Comparison of ENCODE assay signal across 29 mouse cellular contexts in the genomic region with DNA sequence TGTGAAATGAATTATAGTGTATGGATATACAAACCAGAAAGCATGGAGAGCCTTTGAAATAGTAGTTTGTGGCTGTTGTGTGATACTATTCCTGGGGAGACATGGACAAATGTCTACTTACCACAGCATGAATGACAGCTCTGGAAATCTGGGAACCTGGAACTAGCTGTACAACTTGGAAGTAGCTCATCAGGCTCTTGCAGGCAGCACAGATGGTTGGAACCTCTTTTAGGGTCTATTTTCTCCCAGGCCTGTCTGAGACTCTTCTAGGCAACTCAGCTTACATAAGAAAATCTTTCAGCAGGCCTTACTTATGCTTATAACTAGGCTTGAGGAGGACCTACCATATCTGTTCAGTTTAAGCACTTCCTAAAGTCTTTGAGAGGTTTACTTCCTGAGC. TPM values are rescaled to one million over a fixed set of nuclear protein-coding genes. Genes with fewer than 3 reads are reported as not detected.
A peak's percentile ranks its signal among the peaks of the same experiment; 100 is the strongest.
DNase-seq lines count a peak whose midpoint lies in the region; ATAC-seq lines count a peak whose summit lies in the region.
"Had no signal": no experiment of that assay in that cellular context is flagged by ENCODE, and none has a peak within 500 bp of the region (broad histone marks: within the 10 kb centered on the region; RNA-seq: fewer than 3 reads in every experiment).

No protein-coding gene starts in this region.

- H3K27me3 ChIP-seq in intestine, embryonic 14.5 days (replicated peaks; ENCODE audit: control insufficient read depth, insufficient read depth, low read length) = no peaks in the 10 kb centered on the region
- no peaks in the 10 kb centered on the region for H3K27me3 ChIP-seq in intestine, embryonic 16.5 days (replicated peaks; ENCODE audit: control insufficient read depth, insufficient read depth, low read length)
- H3K27me3 ChIP-seq in limb, embryonic 11.5 days (ENCODE audit: control insufficient read depth, insufficient read depth, low read length) = no peaks in the 10 kb centered on the region
- no peaks in the 10 kb centered on the region for H3K27me3 ChIP-seq in limb, embryonic 10.5 days (ENCODE audit: low read depth, poor library complexity, severe bottlenecking)
- H3K27me3 ChIP-seq: Patski had no signal

- H3K4me1 ChIP-seq in intestine, embryonic 14.5 days (replicated peaks; ENCODE audit: control insufficient read depth, insufficient read depth, low read length) = 0 out of 2 replicates have a peak, but pooled peaks cover 1% of the 10 kb centered on the region
- peaks cover 2% of the 10 kb centered on the region; the same call in 1 of the 2 replicates for H3K4me1 ChIP-seq in intestine, embryonic 16.5 days (ENCODE audit: control insufficient read depth, insufficient read depth, low read length)
- no peaks in the 10 kb centered on the region for H3K4me1 ChIP-seq in limb, embryonic 11.5 days (ENCODE audit: control insufficient read depth, insufficient read depth, low read length)
- H3K4me1 ChIP-seq in limb, embryonic 10.5 days = peaks cover 10% of the 10 kb centered on the region
- H3K4me1 ChIP-seq: embryonic facial prominence, embryonic 15.5 days had no signal

- no peak overlapping the region for H3K9ac ChIP-seq in intestine, embryonic 14.5 days (ENCODE audit: low read length)
- H3K9ac ChIP-seq in intestine, embryonic 16.5 days (ENCODE audit: low read depth, low read length) = no peak overlapping the region
- no peak overlapping the region for H3K9ac ChIP-seq in limb, embryonic 11.5 days (ENCODE audit: low read length)
- H3K9ac ChIP-seq: embryonic facial prominence, embryonic 13.5 days; embryonic facial prominence, embryonic 15.5 days; forebrain, embryonic 12.5 days had no signal

- peak; percentile 85 for ATAC-seq in frontal cortex, adult (ENCODE audit: low TSS enrichment)
- ATAC-seq in intestine, embryonic 14.5 days (replicated peaks; ENCODE audit: low FRiP score, low TSS enrichment, low read depth) = no peak
- ATAC-seq in intestine, embryonic 16.5 days = no peak
- ATAC-seq in limb, embryonic 11.5 days (ENCODE audit: insufficient number of reproducible peaks, low FRiP score, low TSS enrichment, low read depth) = no peak
- ATAC-seq: activated CD4-positive, CD25-positive, alpha-beta regulatory T cell, adult 4 months; CD4-positive, CD25-positive, alpha-beta regulatory T cell, adult 4 months; forebrain, embryonic 14.5 days; Patski had no signal

- no peak for DNase-seq in frontal cortex, adult 2 months (ENCODE audit: extremely low spot score in 1 of 2, low spot score in 1 of 2)
- peak; percentile 36 for DNase-seq in intestine, embryonic 14.5 days (ENCODE audit: low spot score)
- peak; percentile 7 for DNase-seq in limb, embryonic 11.5 days (ENCODE audit: low spot score)
- DNase-seq in limb, embryonic 10.5 days (ENCODE audit: low spot score) = no peak
- DNase-seq in thymus, postnatal 0 days (ENCODE audit: low spot score) = no peak
- DNase-seq: adrenal gland, adult 8-10 months; adrenal gland, postnatal 14 days; adrenal gland, postnatal 36 days; B cell, adult 2 months; cerebellum, adult 11 months; cerebellum, adult 18-20 months; cerebellum, adult 8-10 months; cerebellum, adult 9-11 months; cerebellum, postnatal 14 days; cerebellum, postnatal 36 days; embryo, embryonic 11 days had no signal

- no peak overlapping the region for H3K27ac ChIP-seq in intestine, embryonic 14.5 days (ENCODE audit: low read depth)
- H3K27ac ChIP-seq in intestine, embryonic 16.5 days (ENCODE audit: low read length) = no peak overlapping the region
- H3K27ac ChIP-seq in limb, embryonic 11.5 days (replicated peaks; ENCODE audit: low read depth, low read length) = no peak overlapping the region
- H3K27ac ChIP-seq in limb, embryonic 10.5 days = no peak overlapping the region
- H3K27ac ChIP-seq: embryonic facial prominence, embryonic 13.5 days; embryonic facial prominence, embryonic 15.5 days; forebrain, embryonic 10.5 days; forebrain, embryonic 12.5 days had no signal

- H3K9me3 ChIP-seq in intestine, embryonic 14.5 days (ENCODE audit: control insufficient read depth, low read length) = no peaks in the 10 kb centered on the region
- H3K9me3 ChIP-seq in intestine, embryonic 16.5 days (ENCODE audit: control insufficient read depth, low read length) = no peaks in the 10 kb centered on the region
- no peaks in the 10 kb centered on the region for H3K9me3 ChIP-seq in limb, embryonic 11.5 days (ENCODE audit: control insufficient read depth, low read length)
- no peaks in the 10 kb centered on the region for H3K9me3 ChIP-seq in limb, embryonic 10.5 days (replicated peaks)
- H3K9me3 ChIP-seq: embryonic facial prominence, embryonic 13.5 days; embryonic facial prominence, embryonic 15.5 days; forebrain, embryonic 10.5 days; forebrain, embryonic 12.5 days; G1E had no signal

- no peak overlapping the region for H3K4me2 ChIP-seq in intestine, embryonic 14.5 days (ENCODE audit: low read length)
- no peak overlapping the region for H3K4me2 ChIP-seq in intestine, embryonic 16.5 days (ENCODE audit: low read depth, low read length)
- H3K4me2 ChIP-seq in limb, embryonic 11.5 days (ENCODE audit: low read depth, severe bottlenecking) = no peak overlapping the region
- H3K4me2 ChIP-seq: embryonic facial prominence, embryonic 13.5 days; embryonic facial prominence, embryonic 15.5 days; forebrain, embryonic 12.5 days had no signal

- no peaks in the 10 kb centered on the region for H3K36me3 ChIP-seq in intestine, embryonic 14.5 days (ENCODE audit: control insufficient read depth, insufficient read depth, low read length)
- H3K36me3 ChIP-seq in intestine, embryonic 16.5 days (ENCODE audit: control insufficient read depth, insufficient read depth, low read length) = no peaks in the 10 kb centered on the region
- no peaks in the 10 kb centered on the region for H3K36me3 ChIP-seq in limb, embryonic 11.5 days (ENCODE audit: control insufficient read depth, insufficient read depth, low read length)
- no peaks in the 10 kb centered on the region for H3K36me3 ChIP-seq in limb, embryonic 10.5 days
- H3K36me3 ChIP-seq: embryonic facial prominence, embryonic 13.5 days; embryonic facial prominence, embryonic 15.5 days; forebrain, embryonic 10.5 days; forebrain, embryonic 12.5 days; G1E had no signal

- no peak overlapping the region for H3K4me3 ChIP-seq in intestine, embryonic 14.5 days (ENCODE audit: low read depth, low read length)
- H3K4me3 ChIP-seq in intestine, embryonic 16.5 days (ENCODE audit: low read length) = no peak overlapping the region
- no peak overlapping the region for H3K4me3 ChIP-seq in limb, embryonic 11.5 days (ENCODE audit: low read depth, low read length)
- H3K4me3 ChIP-seq in limb, embryonic 10.5 days = no peak overlapping the region
- H3K4me3 ChIP-seq: embryonic facial prominence, embryonic 13.5 days; embryonic facial prominence, embryonic 15.5 days; erythroblast, embryonic 14.5 days; forebrain, embryonic 10.5 days; forebrain, embryonic 12.5 days had no signal

RNA-seq across cellular contexts. Expression of a gene that starts 21.5 kb away (rescaled TPM):
- 2.2 and 2.6 TPM in 2 replicates for polyA plus RNA-seq in frontal cortex, adult 2 months (2012; rRNA removed)
- 9.8 and 13.8 TPM in 2 replicates for polyA plus RNA-seq in intestine, embryonic 14.5 days (2014; fragmentation: Nextera tagmentation; extraction: Ambion mirVana)
- polyA plus RNA-seq in intestine, embryonic 16.5 days (2015; fragmentation: Nextera tagmentation; extraction: Ambion mirVana) = 4.4 and 4.7 TPM in 2 replicates
- polyA plus RNA-seq in limb, embryonic 11.5 days (2014; fragmentation: Nextera tagmentation; extraction: Ambion mirVana) = 26.9 and 28.8 TPM in 2 replicates
- polyA plus RNA-seq in limb, embryonic 10.5 days (2016; fragmentation: Nextera tagmentation; extraction: Ambion mirVana) = 22.4 and 27.0 TPM in 2 replicates
- 3.7 and 4.4 TPM in 2 replicates for polyA plus RNA-seq in thymus, postnatal 0 days (2015; fragmentation: Nextera tagmentation; extraction: Ambion mirVana)
- polyA plus RNA-seq: activated CD4-positive, CD25-positive, alpha-beta regulatory T cell, adult 4 months; erythroblast, embryonic 14.5 days had no signal

RNA-seq across cellular contexts. Expression of a gene that starts 57.6 kb away (rescaled TPM):
- not detected in 2 replicates for polyA plus RNA-seq in frontal cortex, adult 2 months (2012; rRNA removed)
- polyA plus RNA-seq in intestine, embryonic 14.5 days (2014; fragmentation: Nextera tagmentation; extraction: Ambion mirVana) = not detected in 2 replicates
- polyA plus RNA-seq in intestine, embryonic 16.5 days (2015; fragmentation: Nextera tagmentation; extraction: Ambion mirVana) = 0.10 TPM in 1 of 2 replicates, not detected in the other
- 0.31 and 0.38 TPM in 2 replicates for polyA plus RNA-seq in limb, embryonic 11.5 days (2014; fragmentation: Nextera tagmentation; extraction: Ambion mirVana)
- polyA plus RNA-seq in limb, embryonic 10.5 days (2016; fragmentation: Nextera tagmentation; extraction: Ambion mirVana) = 0.14 and 0.28 TPM in 2 replicates
- 0.14 and 0.18 TPM in 2 replicates for polyA plus RNA-seq in thymus, postnatal 0 days (2015; fragmentation: Nextera tagmentation; extraction: Ambion mirVana)
- polyA plus RNA-seq: activated CD4-positive, CD25-positive, alpha-beta regulatory T cell, adult 4 months; CD4-positive, CD25-positive, alpha-beta regulatory T cell, adult 4 months; embryonic facial prominence, embryonic 11.5 days; erythroblast, embryonic 14.5 days; forebrain, embryonic 12.5 days; G1E; Patski had no signal

Comparison
In these comparisons a context has a peak if more than half of its experiments do, and no peak if none do; other contexts are left out.
1. DNase-seq: peak in intestine, embryonic 14.5 days (single experiment) and limb, embryonic 11.5 days (single experiment); none in frontal cortex, adult 2 months (0 of 2), limb, embryonic 10.5 days (single experiment) and thymus, postnatal 0 days (single experiment).